Mouse (Mus musculus) heart, embryonic 11.5 days (tissue): ENCODE results near the gene Sult1a1. TPM values are rescaled to one million over a fixed set of nuclear protein-coding genes. Genes with fewer than 3 reads are reported as not detected.

Experiments used
- ATAC-seq: fragments of 200-750 bp; cut with Nextera tagmentation; replicated peaks from 2 replicates; pipeline ENCODE4 v1.8.0; 2017; ENCODE audit warnings: moderate library complexity; ENCODE audit not compliant: insufficient number of reproducible peaks, low FRiP score, low TSS enrichment
- H3K27ac ChIP-seq: fragments of 300-500 bp; sonication (generic); 2 replicates; pipeline ENCODE4 v1.5.1; 2014; ENCODE audit warnings: mild to moderate bottlenecking, low read depth, low read length
- H3K27me3 ChIP-seq: fragments of 300-500 bp; sonication (generic); 2 replicates; pipeline ENCODE4 v1.6.1; 2014; ENCODE audit warnings: mild to moderate bottlenecking, low read length, mixed read lengths; ENCODE audit not compliant: control insufficient read depth, insufficient read depth
- H3K36me3 ChIP-seq: fragments of 300-500 bp; sonication (generic); 2 replicates; pipeline ENCODE4 v1.6.1; 2014; ENCODE audit warnings: mild to moderate bottlenecking, low read length, moderate library complexity, mixed read lengths; ENCODE audit not compliant: control insufficient read depth, insufficient read depth
- H3K4me1 ChIP-seq: fragments of 300-500 bp; sonication (generic); 2 replicates; pipeline ENCODE4 v1.6.1; 2014; ENCODE audit warnings: low read length; ENCODE audit not compliant: control insufficient read depth, insufficient read depth
- H3K4me2 ChIP-seq: fragments of 300-500 bp; sonication (generic); 2 replicates; pipeline ENCODE4 v1.6.1; 2014; ENCODE audit warnings: mild to moderate bottlenecking, moderate library complexity
- H3K4me3 ChIP-seq: fragments of 300-500 bp; sonication (generic); 2 replicates; pipeline ENCODE4 v1.5.1; 2014; ENCODE audit warnings: low read depth, low read length
- H3K9ac ChIP-seq: fragments of 300-500 bp; sonication (generic); 2 replicates; pipeline ENCODE4 v1.6.1; 2014; ENCODE audit warnings: mild to moderate bottlenecking, low read depth, low read length, moderate library complexity
- H3K9me3 ChIP-seq: fragments of 300-500 bp; sonication (generic); replicated peaks from 2 replicates; pipeline ENCODE4 v1.6.1; 2016; ENCODE audit warnings: low read length; ENCODE audit not compliant: control insufficient read depth
- WGBS: fragments of 180-500 bp; shearing (Covaris S2); extraction: QIAGEN DNeasy Blood & Tissue Kit; methylation state at CpG from one replicate; pipeline ENCODE4 v1.1.7; 2014; ENCODE audit not compliant: insufficient replicate concordance; 5-methylcytosine and 5-hydroxymethylcytosine counted together
- polyA plus RNA-seq: library from polyadenylated mRNA; unstranded; fragments of >200 nt; fragmentation: Nextera tagmentation; extraction: Ambion mirVana; gene quantifications from 2 replicates; pipeline ENCODE4 v1.2.1, GENCODE M21; 2014

Sult1a1 gene
- polyA plus RNA-seq, 1 experiment from 2014 or later, result 2.5 TPM

DNA sequence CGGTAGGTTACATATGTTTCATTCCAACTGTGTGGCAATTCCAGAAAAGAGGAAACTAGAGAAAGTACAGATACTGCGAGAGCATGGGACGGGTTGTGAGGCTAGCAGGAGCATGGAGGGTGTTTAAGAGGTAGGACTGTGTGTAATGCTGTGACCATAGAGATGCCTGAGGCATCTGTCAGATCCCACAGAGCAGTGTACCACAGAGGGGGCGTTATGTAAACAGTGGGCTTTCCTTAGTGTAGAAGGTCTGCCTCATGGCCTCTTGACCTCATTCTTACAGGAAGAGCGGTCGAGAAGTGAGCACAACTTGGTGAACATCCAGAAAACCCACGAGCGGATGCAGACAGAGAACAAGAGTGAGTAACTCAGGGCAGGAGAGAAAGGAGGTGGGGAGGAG is 12.6 kb downstream of the Sult1a1 start:
- Histone ChIP-seq H3K9me3 (no peaks in the 10 kb centered on the region), H3K4me2 (no peak overlapping the region), H3K9ac (no peak overlapping the region), H3K27me3 (no peaks in the 10 kb centered on the region), H3K4me1 (no peaks in the 10 kb centered on the region), H3K36me3 (no peaks in the 10 kb centered on the region), H3K27ac (no peak overlapping the region), H3K4me3 (no peak overlapping the region)
- WGBS, result 72% methylated on average over 8 of the region's 8 CpGs
- no peak for ATAC-seq

DNA sequence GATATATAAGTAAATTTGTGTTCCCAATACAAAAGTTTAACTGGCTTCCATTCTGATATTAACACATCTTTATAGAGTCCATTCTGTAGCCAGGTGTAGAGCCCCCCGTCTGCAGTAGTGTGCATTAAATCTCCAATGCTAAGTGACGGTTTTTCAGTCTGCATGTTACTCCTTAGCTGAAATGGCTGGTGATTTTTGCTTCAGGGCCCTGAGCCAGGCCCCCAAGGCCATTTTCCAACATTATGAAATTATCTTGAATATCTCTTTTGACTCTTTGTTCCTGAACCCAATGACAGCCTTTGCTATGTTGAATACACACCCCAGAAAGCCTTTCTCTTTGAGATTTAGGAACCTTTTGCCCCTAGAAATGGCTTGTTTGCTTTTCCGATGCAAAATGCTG is 16.5 kb downstream of the Sult1a1 start:
- no peaks in the 10 kb centered on the region for H3K36me3 ChIP-seq
- H3K4me3 ChIP-seq, result no peak overlapping the region
- WGBS, result 85% methylated on average over 3 of the region's 3 CpGs

DNA sequence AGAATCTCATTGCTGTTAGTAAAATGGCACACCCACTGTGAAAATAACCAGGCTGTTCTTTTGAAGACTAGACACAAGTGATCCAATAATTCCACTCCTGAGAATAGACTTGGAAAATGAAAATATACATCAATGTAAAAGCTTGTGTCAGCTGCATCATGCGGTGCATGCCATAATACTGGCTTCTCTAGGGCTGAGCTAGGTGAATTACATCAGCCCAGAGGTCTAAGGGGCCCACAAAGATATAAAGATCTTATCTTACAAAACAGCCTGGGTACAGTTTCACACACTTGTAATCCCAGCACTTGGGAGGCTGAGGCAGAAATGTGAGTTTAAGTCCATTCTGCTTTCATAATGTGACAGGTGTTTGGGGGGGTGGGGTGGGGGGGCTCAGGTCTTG is 18.7 kb downstream of the Sult1a1 start:
- Histone ChIP-seq H3K36me3 (no peaks in the 10 kb centered on the region), H3K4me1 (no peaks in the 10 kb centered on the region), H3K4me2 (no peak overlapping the region), H3K27me3 (no peaks in the 10 kb centered on the region), H3K4me3 (no peak overlapping the region), H3K9me3 (no peaks in the 10 kb centered on the region), H3K27ac (no peak overlapping the region), H3K9ac (no peak overlapping the region)
- 79% methylated on average over 1 of the region's 1 CpGs for WGBS
- ATAC-seq, result no peak

More for the DNA sequence above, 16.5 kb downstream of the Sult1a1 start:
- Histone ChIP-seq H3K27me3 (no peaks in the 10 kb centered on the region), H3K9ac (no peak overlapping the region), H3K4me2 (no peak overlapping the region), H3K27ac (no peak overlapping the region), H3K4me1 (no peaks in the 10 kb centered on the region), H3K9me3 (no peaks in the 10 kb centered on the region)
- ATAC-seq, result no peak

DNA sequence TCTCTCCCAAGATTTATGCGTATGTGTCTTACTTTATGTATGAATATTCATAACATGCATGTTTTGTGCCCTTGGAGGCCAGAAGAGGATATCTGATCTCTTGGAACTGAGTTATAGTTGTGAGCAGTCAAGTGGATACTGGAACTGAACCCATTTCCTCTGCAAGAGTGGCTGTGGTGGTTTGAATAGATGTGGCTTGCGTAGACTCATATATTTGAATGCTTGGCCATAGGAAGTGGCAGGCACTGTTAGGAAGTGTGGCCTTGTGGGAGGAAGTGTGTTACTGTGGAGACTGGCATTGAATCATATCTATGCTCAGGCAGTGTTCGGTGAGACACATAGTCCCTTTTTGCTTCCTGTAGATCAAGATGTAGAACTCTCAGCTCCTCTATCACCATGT is 20.5 kb downstream of the Sult1a1 start:
- Histone ChIP-seq H3K36me3 (no peaks in the 10 kb centered on the region), H3K9me3 (no peaks in the 10 kb centered on the region), H3K4me3 (no peak overlapping the region), H3K27ac (no peak overlapping the region), H3K4me2 (no peak overlapping the region), H3K9ac (no peak overlapping the region), H3K27me3 (no peaks in the 10 kb centered on the region), H3K4me1 (peaks cover 2% of the 10 kb centered on the region; the same call in 1 of the 2 replicates)
- ATAC-seq, result no peak
- WGBS, result 83% methylated on average over 3 of the region's 3 CpGs

DNA sequence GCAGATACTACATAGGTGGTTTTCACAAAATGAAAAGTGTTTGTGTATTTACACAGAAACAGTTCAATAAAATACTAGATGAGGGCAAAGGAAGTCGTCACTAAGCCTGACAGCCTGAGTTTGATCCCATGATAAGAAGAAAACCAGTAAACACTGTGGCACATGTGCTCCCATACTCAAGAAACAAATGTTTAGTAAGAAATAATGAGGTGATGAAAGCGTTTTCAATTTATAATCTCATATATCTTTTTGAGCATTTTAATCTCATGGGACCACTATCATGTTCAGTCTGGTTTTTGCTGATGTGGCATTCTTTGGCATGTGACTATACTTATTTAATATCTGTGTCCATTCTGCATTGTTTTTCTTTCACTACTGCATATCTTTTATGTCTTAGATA is 22.2 kb downstream of the Sult1a1 start:
- no peak overlapping the region for H3K27ac ChIP-seq
- no peaks in the 10 kb centered on the region for H3K9me3 ChIP-seq
- H3K9ac ChIP-seq, result no peak overlapping the region
- H3K4me3 ChIP-seq, result no peak overlapping the region
- peaks cover 7% of the 10 kb centered on the region; the same call in 1 of the 2 replicates for H3K4me1 ChIP-seq
- no peaks in the 10 kb centered on the region for H3K27me3 ChIP-seq
- 82% methylated on average over 2 of the region's 2 CpGs for WGBS
- no peaks in the 10 kb centered on the region for H3K36me3 ChIP-seq
- H3K4me2 ChIP-seq, result no peak overlapping the region
- ATAC-seq, result no peak

DNA sequence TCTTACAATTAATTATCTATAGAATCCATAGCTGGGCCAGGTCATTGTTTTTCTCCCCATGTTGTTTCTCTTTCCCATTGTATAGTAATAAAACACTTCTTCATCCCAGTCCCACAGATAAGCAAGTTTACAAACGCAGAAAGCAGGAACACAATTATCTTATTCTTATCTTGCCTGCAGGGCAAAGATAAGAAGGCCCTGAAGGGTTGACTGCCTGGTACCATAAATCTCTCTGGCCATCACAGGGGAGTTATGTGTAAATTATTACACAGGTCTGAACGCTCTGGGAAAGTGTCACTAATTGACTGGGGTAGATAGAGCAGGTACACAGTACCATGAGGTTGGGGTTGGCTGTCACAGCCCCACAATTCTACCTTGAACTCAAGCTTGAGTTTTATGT is 25.4 kb downstream of the Sult1a1 start:
- WGBS, result 39% methylated on average over 2 of the region's 2 CpGs
- Histone ChIP-seq H3K36me3 (no peaks in the 10 kb centered on the region), H3K27me3 (no peaks in the 10 kb centered on the region), H3K4me3 (no peak overlapping the region), H3K9ac (no peak overlapping the region), H3K27ac (no peak overlapping the region), H3K4me2 (no peak overlapping the region), H3K9me3 (no peaks in the 10 kb centered on the region), H3K4me1 (peaks cover 7% of the 10 kb centered on the region; the same call in 1 of the 2 replicates)
- no peak for ATAC-seq

DNA sequence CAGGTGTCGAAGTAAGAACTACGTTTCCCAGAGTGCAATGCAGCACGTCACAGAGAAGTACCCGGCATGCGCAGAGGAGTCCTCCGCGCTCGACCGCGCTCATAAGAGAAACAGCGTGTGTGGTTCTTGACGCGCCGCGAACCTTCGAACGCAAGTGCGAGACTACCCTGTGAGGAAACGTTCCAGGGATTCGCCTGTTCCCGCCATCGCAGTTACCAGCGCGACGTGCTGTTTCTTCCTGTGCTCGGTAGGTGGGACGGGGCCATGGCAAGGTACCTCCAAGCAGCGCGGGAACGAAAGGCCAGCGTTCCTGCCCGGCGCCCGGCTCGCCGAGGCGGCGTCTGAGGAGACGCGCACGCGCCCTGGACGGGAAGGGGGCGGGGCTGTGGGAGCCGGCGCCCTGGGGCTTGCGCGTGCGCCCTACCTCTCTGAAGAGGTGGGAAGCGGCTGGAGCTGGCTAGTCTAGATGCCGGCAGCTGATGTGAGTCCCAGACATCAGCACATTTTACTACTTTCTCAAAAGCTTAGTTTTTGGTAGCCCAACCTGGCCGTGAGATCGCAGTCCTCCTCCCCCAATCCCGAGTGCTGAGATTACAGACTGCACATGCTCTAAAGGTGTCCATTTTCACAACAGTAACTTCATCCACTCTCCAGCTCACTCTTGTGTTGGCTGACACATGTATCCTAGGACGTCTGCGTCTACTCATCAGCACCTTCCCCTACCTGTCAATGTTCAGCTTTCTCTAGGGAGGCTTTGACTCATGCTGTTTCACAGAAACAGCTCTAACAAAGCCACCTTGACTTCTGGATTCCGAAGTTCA is 26.8 kb downstream of the Sult1a1 start, which contains the start of gene Sgf29:
Gene Sgf29, plus strand, starts transcription at position 79 of the 821 bp plus-strand sequence.
- Histone ChIP-seq H3K9ac (peak within 1 kb of the TSS; percentile 71), H3K4me1 (peaks cover 7% of the 10 kb centered on the region; the same call in 1 of the 2 replicates), H3K4me3 (peak within 1 kb of the TSS; percentile 58), H3K4me2 (peak within 1 kb of the TSS; percentile 77), H3K27ac (peak within 1 kb of the TSS; percentile 94), H3K27me3 (no peaks in the 10 kb centered on the region), H3K36me3 (no peaks in the 10 kb centered on the region), H3K9me3 (no peaks in the 10 kb centered on the region)
- 1% methylated on average over 57 of the region's 57 CpGs for WGBS
- peak; percentile 95 for ATAC-seq

DNA sequence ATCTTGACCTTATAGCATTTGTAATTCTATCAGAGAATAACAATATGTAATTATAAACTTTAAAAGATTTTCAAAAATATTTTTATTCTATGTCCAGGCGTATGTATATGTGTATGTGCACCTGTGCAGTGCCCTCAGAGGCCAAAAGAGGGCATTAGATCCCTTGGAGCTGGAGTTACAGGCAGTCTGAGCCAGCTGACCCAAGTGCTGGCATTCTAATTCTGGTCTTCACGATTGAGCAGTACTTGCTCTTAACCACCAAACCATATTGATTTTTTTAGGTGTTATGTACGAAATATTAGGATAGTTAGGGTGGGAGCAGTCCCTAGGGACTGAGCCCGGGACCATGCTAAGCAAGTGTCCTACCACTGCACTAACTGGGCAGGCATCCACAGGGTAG is 27.7 kb downstream of the Sult1a1 start:
- no peak for ATAC-seq

DNA sequence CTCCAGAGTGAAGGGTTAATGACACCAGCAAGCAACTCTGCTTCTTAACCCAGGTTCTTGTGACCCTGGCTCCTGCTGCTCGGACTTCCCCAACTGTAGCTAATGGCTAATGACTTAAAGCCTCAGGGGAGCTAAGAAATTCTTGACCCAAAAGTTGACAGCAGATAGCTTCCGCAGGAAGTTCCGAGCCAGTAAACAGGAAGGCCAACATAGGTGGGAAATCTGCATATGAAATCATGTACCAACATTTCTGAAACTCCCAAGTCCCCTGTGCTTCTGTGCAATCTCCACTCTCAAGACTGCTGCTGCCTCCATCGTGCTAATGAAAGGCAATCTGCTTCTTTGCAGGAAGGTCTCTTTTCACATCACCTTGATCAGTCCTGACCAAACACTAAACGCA is 30.5 kb downstream of the Sult1a1 start:
- no peak for ATAC-seq
- H3K4me2 ChIP-seq, result no peak overlapping the region
- no peak overlapping the region for H3K9ac ChIP-seq
- H3K27me3 ChIP-seq, result no peaks in the 10 kb centered on the region
- H3K9me3 ChIP-seq, result no peaks in the 10 kb centered on the region
- no peaks in the 10 kb centered on the region for H3K36me3 ChIP-seq
- H3K27ac ChIP-seq, result no peak overlapping the region
- H3K4me1 ChIP-seq, result peaks cover 5% of the 10 kb centered on the region; the same call in 1 of the 2 replicates
- WGBS, result 58% methylated on average over 5 of the region's 5 CpGs
- H3K4me3 ChIP-seq, result no peak overlapping the region

More for the DNA sequence above, 27.7 kb downstream of the Sult1a1 start:
- WGBS, result 68% methylated on average over 4 of the region's 4 CpGs
- H3K27ac ChIP-seq, result no peak overlapping the region
- peaks cover 7% of the 10 kb centered on the region; the same call in 1 of the 2 replicates for H3K4me1 ChIP-seq
- peak overlapping the region; percentile 58; the same call in 1 of the 2 replicates for H3K4me3 ChIP-seq
- H3K27me3 ChIP-seq, result no peaks in the 10 kb centered on the region
- H3K36me3 ChIP-seq, result no peaks in the 10 kb centered on the region
- H3K9ac ChIP-seq, result no peak overlapping the region
- peak overlapping the region; percentile 77; the same call in 1 of the 2 replicates for H3K4me2 ChIP-seq
- H3K9me3 ChIP-seq, result no peaks in the 10 kb centered on the region
